Mouse (Mus musculus) hindbrain, embryonic 16.5 days (tissue): ENCODE data around the gene Cyp39a1. TPM values are rescaled to one million over a fixed set of nuclear protein-coding genes. Genes with fewer than 3 reads are reported as not detected.

Experiments used
- ATAC-seq: fragments of 200-750 bp; cut with Nextera tagmentation; 2 replicates; pipeline ENCODE4 v1.8.0; 2017; ENCODE audit warnings: moderate TSS enrichment, moderate library complexity
- H3K27ac ChIP-seq: fragments of 300-500 bp; sonication (generic); 2 replicates; pipeline ENCODE4 v1.5.1; 2014; ENCODE audit warnings: low read depth, mild to moderate bottlenecking, control low read depth, low read length, moderate library complexity
- H3K27me3 ChIP-seq: fragments of 300-500 bp; sonication (generic); replicated peaks from 2 replicates; pipeline ENCODE4 v1.6.1; 2014; ENCODE audit warnings: low read length; ENCODE audit not compliant: control insufficient read depth, insufficient read depth
- H3K36me3 ChIP-seq: fragments of 300-500 bp; sonication (generic); 2 replicates; pipeline ENCODE4 v1.6.1; 2014; ENCODE audit warnings: mild to moderate bottlenecking, low read length, moderate library complexity, mixed read lengths; ENCODE audit not compliant: control insufficient read depth, insufficient read depth
- H3K4me1 ChIP-seq: fragments of 300-500 bp; sonication (generic); 2 replicates; pipeline ENCODE4 v1.6.1; 2014; ENCODE audit warnings: low read depth, low read length; ENCODE audit not compliant: control insufficient read depth, insufficient read depth
- H3K4me2 ChIP-seq: fragments of 300-500 bp; sonication (generic); 2 replicates; pipeline ENCODE4 v1.6.1; 2014; ENCODE audit warnings: mild to moderate bottlenecking, low read length, control low read depth, moderate library complexity
- H3K4me3 ChIP-seq: fragments of 300-500 bp; sonication (generic); 2 replicates; pipeline ENCODE4 v1.5.1; 2014; ENCODE audit warnings: mild to moderate bottlenecking, low read length, control low read depth, moderate library complexity
- H3K9ac ChIP-seq: fragments of 300-500 bp; sonication (generic); 2 replicates; pipeline ENCODE4 v1.6.1; 2014; ENCODE audit warnings: low read depth, mild to moderate bottlenecking, control low read depth, low read length, moderate library complexity
- H3K9me3 ChIP-seq: fragments of 300-500 bp; sonication (generic); 2 replicates; pipeline ENCODE4 v1.6.1; 2014; ENCODE audit warnings: mild to moderate bottlenecking, low read length, moderate library complexity; ENCODE audit not compliant: control insufficient read depth
- WGBS: fragments of 180-500 bp; shearing (Covaris S2); extraction: QIAGEN DNeasy Blood & Tissue Kit; methylation state at CpG from one replicate; pipeline ENCODE4 v1.1.7; 2014; 5-methylcytosine and 5-hydroxymethylcytosine counted together
- polyA plus RNA-seq: library from polyadenylated mRNA; unstranded; fragments of >200 nt; fragmentation: Nextera tagmentation; extraction: Ambion mirVana; gene quantifications from 2 replicates; pipeline ENCODE4 v1.2.1, GENCODE M21; 2015

Gene Cyp39a1
- polyA plus RNA-seq, 1 experiment from 2014 or later, result 15.1 TPM

DNA sequence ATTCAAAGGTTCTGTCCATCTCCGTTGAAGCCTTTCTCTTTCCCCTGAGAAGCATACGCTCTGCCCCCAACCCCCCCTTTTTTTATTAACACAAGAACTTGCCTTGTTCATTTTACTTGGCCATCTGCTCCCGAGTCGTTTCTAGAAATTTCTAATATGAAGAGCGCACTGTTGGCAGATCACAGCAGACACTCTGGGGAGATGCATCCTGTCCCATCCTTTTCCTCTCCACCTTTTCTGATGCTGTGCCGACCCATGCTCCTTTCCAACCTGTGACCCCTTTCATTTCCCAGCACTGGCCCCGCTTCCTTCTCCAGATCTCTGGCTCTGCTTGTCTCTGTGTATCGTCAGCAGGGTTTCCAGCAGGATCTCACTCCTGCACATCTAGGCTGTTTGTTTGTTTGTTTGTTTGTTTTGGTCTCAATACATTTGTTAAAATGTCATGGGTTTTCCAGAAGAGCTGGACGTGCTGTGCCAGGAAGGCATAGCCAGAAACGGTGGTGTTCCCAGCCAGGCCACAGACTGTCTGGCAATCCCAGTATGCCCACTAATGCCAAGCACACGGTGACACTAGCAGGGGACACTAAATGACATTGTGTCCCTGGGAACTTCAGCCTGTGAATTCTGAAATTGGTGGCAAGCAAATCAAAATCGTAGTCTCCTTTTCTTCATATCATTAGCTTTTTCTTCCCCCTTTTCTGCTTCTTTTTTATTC is 37.1 kb downstream of the Cyp39a1 start:
- no peak overlapping the region for H3K9ac ChIP-seq
- H3K4me1 ChIP-seq, result no peaks in the 10 kb centered on the region
- H3K36me3 ChIP-seq, result no peaks in the 10 kb centered on the region
- H3K4me2 ChIP-seq, result no peak overlapping the region
- no peak overlapping the region for H3K4me3 ChIP-seq
- 87% methylated on average over 12 of the region's 12 CpGs for WGBS
- no peak overlapping the region for H3K27ac ChIP-seq
- H3K9me3 ChIP-seq, result no peaks in the 10 kb centered on the region
- no peak for ATAC-seq
- H3K27me3 ChIP-seq, result no peaks in the 10 kb centered on the region

DNA sequence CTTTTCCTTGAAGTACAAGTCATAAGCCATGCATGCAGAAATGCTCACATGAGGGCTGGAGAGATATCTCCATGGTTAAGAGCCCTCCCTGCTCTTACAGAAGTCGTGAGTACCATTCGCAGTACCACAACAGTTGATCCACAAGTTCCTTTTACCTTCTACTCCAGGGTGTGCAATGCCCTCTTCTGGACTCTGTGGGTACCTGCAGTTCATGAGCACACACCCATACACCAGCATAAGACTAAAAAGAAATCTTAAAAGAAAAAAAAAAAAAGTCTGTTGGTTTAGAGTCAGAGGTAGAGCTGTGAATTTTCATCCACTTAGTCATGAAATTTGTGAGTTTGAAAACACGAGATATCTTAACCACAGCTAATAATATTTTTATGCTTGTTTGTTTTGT is 39.5 kb downstream of the Cyp39a1 start:
- no peaks in the 10 kb centered on the region for H3K4me1 ChIP-seq
- 94% methylated on average over 3 of the region's 3 CpGs for WGBS
- no peak overlapping the region for H3K4me3 ChIP-seq
- no peak overlapping the region for H3K27ac ChIP-seq
- no peaks in the 10 kb centered on the region for H3K36me3 ChIP-seq
- no peak overlapping the region for H3K4me2 ChIP-seq
- ATAC-seq, result no peak
- H3K9me3 ChIP-seq, result no peaks in the 10 kb centered on the region
- no peak overlapping the region for H3K9ac ChIP-seq
- no peaks in the 10 kb centered on the region for H3K27me3 ChIP-seq

DNA sequence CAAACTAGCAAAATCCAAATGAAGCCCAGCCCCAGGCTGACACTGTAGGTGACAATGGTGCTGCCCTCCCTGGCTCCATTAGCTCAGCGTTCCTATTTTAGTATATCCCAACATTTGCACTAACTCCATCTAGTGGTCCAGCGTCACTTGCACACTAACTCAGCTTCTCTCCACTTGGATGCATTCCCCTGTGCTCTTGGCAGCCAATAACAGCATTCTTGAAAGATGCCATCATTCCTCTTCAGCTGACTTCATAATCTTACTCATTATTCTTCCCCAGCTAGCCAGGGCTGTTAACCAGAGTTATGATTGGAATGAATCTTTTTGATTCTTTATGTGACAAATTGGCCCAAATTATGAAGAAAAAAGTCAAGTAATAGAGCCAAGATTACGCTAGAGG is 40.0 kb downstream of the Cyp39a1 start:
- no peaks in the 10 kb centered on the region for H3K36me3 ChIP-seq
- H3K4me2 ChIP-seq, result no peak overlapping the region
- no peaks in the 10 kb centered on the region for H3K4me1 ChIP-seq
- 86% methylated on average over 3 of the region's 3 CpGs for WGBS
- no peak overlapping the region for H3K27ac ChIP-seq
- no peak overlapping the region for H3K9ac ChIP-seq
- H3K4me3 ChIP-seq, result no peak overlapping the region
- no peaks in the 10 kb centered on the region for H3K9me3 ChIP-seq
- H3K27me3 ChIP-seq, result no peaks in the 10 kb centered on the region
- no peak for ATAC-seq

DNA sequence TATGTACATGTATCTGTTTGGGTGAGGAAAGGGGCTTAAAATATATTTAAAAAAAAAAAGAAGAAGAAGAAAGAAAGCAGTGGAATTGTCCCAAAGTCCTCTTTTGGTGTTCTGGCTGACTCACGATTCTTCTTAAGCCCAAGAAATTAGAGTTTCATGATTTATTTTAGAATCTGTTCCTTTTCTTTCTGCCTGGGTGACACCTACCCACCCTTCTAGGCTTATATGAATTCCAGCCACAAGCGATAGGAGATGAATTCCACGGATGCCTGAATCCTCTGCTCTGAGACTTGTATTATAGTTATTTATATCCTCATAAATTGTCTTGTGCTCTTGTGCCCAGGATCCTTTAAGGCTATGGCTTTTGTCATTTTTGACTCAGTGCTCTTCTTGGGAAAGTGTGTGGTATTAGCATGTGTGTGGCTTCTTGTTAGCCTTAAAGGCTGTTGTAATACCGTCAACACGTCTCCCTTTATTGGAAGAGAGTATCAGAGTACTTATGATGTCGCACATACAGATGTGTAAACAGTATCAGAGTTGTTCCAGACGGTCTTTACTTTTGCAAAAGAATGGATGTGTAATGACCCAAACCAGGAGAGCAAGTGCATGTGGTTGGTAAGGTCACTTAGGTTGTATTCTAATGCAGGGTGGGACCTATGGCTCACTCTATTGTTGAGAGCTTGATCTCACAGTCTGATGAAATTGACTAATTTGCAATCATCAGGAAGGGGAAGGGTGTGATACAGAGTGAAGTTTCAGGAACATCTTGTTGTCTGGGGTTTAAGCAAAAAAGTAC is 44.5 kb downstream of the Cyp39a1 start:
- no peaks in the 10 kb centered on the region for H3K36me3 ChIP-seq
- no peak for ATAC-seq
- 88% methylated on average over 7 of the region's 7 CpGs for WGBS

DNA sequence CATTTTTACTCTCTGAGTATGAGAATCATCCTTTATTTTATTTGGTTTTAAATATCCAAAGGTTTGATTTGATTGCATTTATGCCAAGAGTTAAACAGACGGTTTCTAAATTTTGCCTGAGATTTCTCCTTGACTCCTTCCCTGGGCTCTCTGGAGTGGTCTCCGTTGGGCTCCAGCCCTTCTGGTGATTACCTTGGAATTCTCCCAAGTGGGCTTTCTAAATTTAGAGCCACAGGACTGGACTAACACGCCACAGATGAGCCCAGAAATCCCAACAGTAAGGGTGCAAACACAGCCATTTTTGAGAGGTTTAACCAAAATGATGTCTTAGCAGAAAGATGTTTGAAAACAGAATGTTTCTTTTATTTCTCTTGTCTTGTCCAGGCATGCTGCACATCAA is 47.0 kb downstream of the Cyp39a1 start:
- Histone ChIP-seq H3K4me1 (no peaks in the 10 kb centered on the region), H3K27ac (no peak overlapping the region), H3K4me2 (no peak overlapping the region), H3K4me3 (no peak overlapping the region), H3K36me3 (no peaks in the 10 kb centered on the region), H3K9ac (no peak overlapping the region), H3K27me3 (no peaks in the 10 kb centered on the region), H3K9me3 (no peaks in the 10 kb centered on the region)
- 69% methylated on average over 3 of the region's 3 CpGs for WGBS
- no peak for ATAC-seq

More for the DNA sequence above, 44.5 kb downstream of the Cyp39a1 start:
- H3K9me3 ChIP-seq, result no peaks in the 10 kb centered on the region
- H3K4me2 ChIP-seq, result no peak overlapping the region
- H3K9ac ChIP-seq, result no peak overlapping the region
- H3K4me3 ChIP-seq, result no peak overlapping the region
- no peak overlapping the region for H3K27ac ChIP-seq
- no peaks in the 10 kb centered on the region for H3K27me3 ChIP-seq
- H3K4me1 ChIP-seq, result no peaks in the 10 kb centered on the region

DNA sequence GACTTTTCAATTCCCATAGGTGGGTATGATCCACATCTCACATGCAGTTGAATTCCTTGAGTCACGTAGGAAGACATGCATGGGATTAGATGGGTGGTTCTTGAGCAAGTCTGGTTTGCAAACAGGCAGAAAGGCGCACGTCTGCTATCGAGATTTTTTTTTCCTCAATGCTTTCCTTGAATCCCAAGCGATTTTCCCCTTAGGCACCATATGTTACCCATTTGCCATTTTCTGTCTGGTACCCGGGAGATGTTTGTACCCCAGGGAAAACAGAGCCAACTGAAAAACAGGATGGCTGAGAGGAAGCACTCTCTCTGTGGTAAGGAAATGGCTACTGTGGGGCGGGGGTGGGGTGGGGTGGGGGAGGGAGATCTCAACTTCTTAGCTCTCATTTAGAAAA is 49.4 kb downstream of the Cyp39a1 start:
- Histone ChIP-seq H3K27ac (no peak overlapping the region), H3K9ac (no peak overlapping the region)
- 64% methylated on average over 7 of the region's 7 CpGs for WGBS

DNA sequence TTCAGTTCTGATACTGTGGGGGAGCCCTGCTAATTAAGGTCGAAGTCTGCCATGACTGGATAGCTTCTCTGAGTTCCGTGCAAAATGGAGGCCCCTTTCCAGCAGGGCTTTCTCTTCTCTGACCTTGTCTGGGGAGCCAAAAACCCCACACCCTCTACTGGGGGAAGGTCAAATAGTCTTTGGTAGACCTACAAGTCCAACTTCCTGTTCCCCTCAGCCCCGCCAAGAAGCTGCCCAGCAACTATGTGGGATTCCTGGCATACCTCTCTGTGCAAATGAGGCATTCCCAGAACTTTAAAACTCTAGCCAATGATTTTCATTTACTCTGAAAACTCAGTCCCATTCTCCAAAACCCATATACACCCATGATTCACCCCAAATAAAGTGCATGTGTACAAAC is 52.2 kb downstream of the Cyp39a1 start:
- no peak overlapping the region for H3K27ac ChIP-seq
- WGBS, result 82% methylated on average over 3 of the region's 3 CpGs
- H3K27me3 ChIP-seq, result no peaks in the 10 kb centered on the region
- no peak overlapping the region for H3K4me2 ChIP-seq
- H3K4me3 ChIP-seq, result no peak overlapping the region
- no peaks in the 10 kb centered on the region for H3K36me3 ChIP-seq
- H3K9me3 ChIP-seq, result no peaks in the 10 kb centered on the region
- no peaks in the 10 kb centered on the region for H3K4me1 ChIP-seq
- ATAC-seq, result no peak
- no peak overlapping the region for H3K9ac ChIP-seq

More for the DNA sequence above, 49.4 kb downstream of the Cyp39a1 start:
- Histone ChIP-seq H3K4me2 (no peak overlapping the region), H3K4me1 (no peaks in the 10 kb centered on the region), H3K9me3 (no peaks in the 10 kb centered on the region), H3K4me3 (no peak overlapping the region), H3K27me3 (no peaks in the 10 kb centered on the region), H3K36me3 (no peaks in the 10 kb centered on the region)
- ATAC-seq, result no peak

DNA sequence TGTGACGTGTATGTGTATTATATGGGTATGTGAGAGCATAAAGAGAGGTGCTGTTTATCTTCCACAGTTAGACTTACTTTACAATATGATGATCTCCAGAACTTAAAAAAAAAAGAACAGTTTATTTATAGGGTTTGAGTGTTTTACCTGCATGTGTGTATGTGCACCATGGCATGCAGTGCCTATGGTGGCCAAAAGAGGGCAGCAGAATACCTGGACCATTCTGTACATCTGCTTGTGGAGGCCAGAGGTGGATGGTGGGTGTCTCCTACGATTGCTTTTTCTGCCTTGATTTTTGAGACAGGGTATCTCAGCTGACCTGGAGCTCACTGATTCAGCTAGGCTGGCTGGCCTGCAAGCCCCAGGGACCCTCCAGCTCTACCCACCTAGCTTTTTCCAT is 57.3 kb downstream of the Cyp39a1 start:
- Histone ChIP-seq H3K4me2 (no peak overlapping the region), H3K9ac (no peak overlapping the region), H3K4me3 (no peak overlapping the region), H3K36me3 (no peaks in the 10 kb centered on the region), H3K27ac (no peak overlapping the region), H3K4me1 (no peaks in the 10 kb centered on the region), H3K9me3 (no peaks in the 10 kb centered on the region), H3K27me3 (no peaks in the 10 kb centered on the region)
- no peak for ATAC-seq
- WGBS, result 95% methylated on average over 2 of the region's 2 CpGs

DNA sequence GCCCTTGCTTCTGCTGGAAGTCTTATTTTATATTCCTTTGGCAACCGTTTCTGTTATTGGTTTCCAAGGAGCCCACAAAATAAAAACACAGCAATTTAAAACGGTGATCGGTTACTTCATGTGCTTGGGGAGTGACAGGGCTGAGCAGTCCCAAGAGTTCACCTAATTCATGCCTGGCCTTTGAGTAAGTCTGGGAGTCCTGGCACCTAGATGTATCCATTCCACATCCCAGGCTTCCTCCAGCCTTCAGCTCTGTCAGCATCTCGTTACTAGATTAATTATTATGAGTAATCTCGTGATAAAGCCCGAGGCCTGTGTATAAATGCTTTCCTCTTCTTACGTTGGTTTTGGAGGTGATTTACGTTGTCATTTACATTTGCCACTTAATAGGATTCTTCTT is 64.1 kb downstream of the Cyp39a1 start:
- no peaks in the 10 kb centered on the region for H3K4me1 ChIP-seq
- no peaks in the 10 kb centered on the region for H3K27me3 ChIP-seq
- no peak for ATAC-seq
- WGBS, result 68% methylated on average over 8 of the region's 8 CpGs
- H3K4me3 ChIP-seq, result no peak overlapping the region
- H3K36me3 ChIP-seq, result no peaks in the 10 kb centered on the region
- no peak overlapping the region for H3K4me2 ChIP-seq
- no peaks in the 10 kb centered on the region for H3K9me3 ChIP-seq
- H3K9ac ChIP-seq, result no peak overlapping the region
- no peak overlapping the region for H3K27ac ChIP-seq
